Mouse (Mus musculus): ENCODE measurements at regions not wholly inside any gene's neighbourhood (a gene's known extent, or its start where the extent isn't known, plus 50 kb on each side); places are given as distances from the start of the nearest gene placed in this dataset.

- TF ChIP-seq ZC3H11A (IDR thresholded peaks at IDR 0.05; ENCODE audit: borderline replicate concordance, low read depth, low read length) (no peak), HCFC1 (IDR thresholded peaks at IDR 0.05; ENCODE audit: borderline replicate concordance, insufficient read depth, low read length) (no peak)
These were observed 77.0 kb downstream of the Dio3 start for GRCm38 (mm10) chr12:110355851-110356250.
